Mouse (Mus musculus) stomach, embryonic 15.5 days (tissue): ENCODE results near the gene Oas2. TPM values are rescaled to one million over a fixed set of nuclear protein-coding genes. Genes with fewer than 3 reads are reported as not detected.
"Not testable (repeated sequence)": the region's sequence is repeated elsewhere in the genome, so short reads cannot be mapped to it uniquely, and the experiment has no call there.

Source experiments
- ATAC-seq: fragments of 200-750 bp; cut with Nextera tagmentation; 2 replicates; pipeline ENCODE4 v1.8.0; 2017; ENCODE audit warnings: low read depth, moderate number of reproducible peaks, moderate TSS enrichment; ENCODE audit not compliant: insufficient read depth, low FRiP score
- H3K27ac ChIP-seq: fragments of 300-500 bp; sonication (generic); 2 replicates; pipeline ENCODE4 v1.5.1; 2015; ENCODE audit warnings: mild to moderate bottlenecking, inconsistent platforms
- H3K27me3 ChIP-seq: fragments of 300-500 bp; sonication (generic); replicated peaks from 2 replicates; pipeline ENCODE4 v1.6.1; 2015; ENCODE audit warnings: inconsistent platforms
- H3K36me3 ChIP-seq: fragments of 300-500 bp; sonication (generic); 2 replicates; pipeline ENCODE4 v1.6.1; 2015; ENCODE audit warnings: inconsistent platforms
- H3K4me1 ChIP-seq: fragments of 300-500 bp; sonication (generic); 2 replicates; pipeline ENCODE4 v1.6.1; 2015; ENCODE audit warnings: inconsistent platforms
- H3K4me2 ChIP-seq: fragments of 300-500 bp; sonication (generic); 2 replicates; pipeline ENCODE4 v1.6.1; 2015; ENCODE audit warnings: mild to moderate bottlenecking, inconsistent platforms
- H3K4me3 ChIP-seq: fragments of 300-500 bp; sonication (generic); replicated peaks from 2 replicates; pipeline ENCODE4 v1.5.1; 2015; ENCODE audit warnings: inconsistent platforms
- H3K9ac ChIP-seq: fragments of 300-500 bp; sonication (generic); 2 replicates; pipeline ENCODE4 v1.6.1; 2015; ENCODE audit warnings: inconsistent platforms
- H3K9me3 ChIP-seq: fragments of 300-500 bp; sonication (generic); 2 replicates; pipeline ENCODE4 v1.6.1; 2016; ENCODE audit warnings: inconsistent platforms
- WGBS: fragments of 180-500 bp; shearing (Covaris S2); methylation state at CpG from one replicate; pipeline ENCODE4 v1.1.7; 2015; 5-methylcytosine and 5-hydroxymethylcytosine counted together
- polyA plus RNA-seq: library from polyadenylated mRNA; unstranded; fragments of >200 nt; fragmentation: Nextera tagmentation; extraction: Ambion mirVana; gene quantifications from 2 replicates; pipeline ENCODE4 v1.2.1, GENCODE M21; 2015

Oas2 gene
- 0.46 and 0.51 TPM in 2 replicates for polyA plus RNA-seq

- H3K27ac ChIP-seq: no peak within 1 kb of the TSS
- H3K4me1 ChIP-seq: no peaks in the 10 kb centered on the region
- no peaks in the 10 kb centered on the region for H3K27me3 ChIP-seq
- H3K36me3 ChIP-seq: no peaks in the 10 kb centered on the region
- H3K4me3 ChIP-seq: no peak within 1 kb of the TSS
- no peak for ATAC-seq
- H3K9me3 ChIP-seq: no peaks in the 10 kb centered on the region
- 49% methylated on average over 5 of the region's 5 CpGs for WGBS
- H3K9ac ChIP-seq: no peak within 1 kb of the TSS
- H3K4me2 ChIP-seq: no peak within 1 kb of the TSS
Measured at GRCm38 (mm10) chr5:120749688-120750087, at the start of gene Oas2. Oas2 (minus strand) TSS chr5:120749853.

GRCm38 (mm10) chr5:120798943-120799342 lies 49.3 kb upstream of the Oas2 start:
- not testable (repeated sequence) for H3K27ac ChIP-seq, H3K27me3 ChIP-seq, H3K4me1 ChIP-seq, H3K9ac ChIP-seq, H3K36me3 ChIP-seq, H3K4me3 ChIP-seq, ATAC-seq, H3K4me2 ChIP-seq, H3K9me3 ChIP-seq
- 70% methylated on average over 2 of the region's 2 CpGs for WGBS

GRCm38 (mm10) chr5:120798147-120798546 lies 48.5 kb upstream of the Oas2 start:
- H3K9ac ChIP-seq, H3K27me3 ChIP-seq, H3K27ac ChIP-seq, H3K4me1 ChIP-seq, H3K4me2 ChIP-seq, H3K36me3 ChIP-seq, H3K4me3 ChIP-seq, ATAC-seq, H3K9me3 ChIP-seq: not testable (repeated sequence)
- 77% methylated on average over 5 of the region's 5 CpGs for WGBS

GRCm38 (mm10) chr5:120795480-120796034 lies 45.9 kb upstream of the Oas2 start, which contains the start of gene Oas1e:
Oas1e (minus strand) TSS chr5:120795530.
- not testable (repeated sequence) for H3K4me1 ChIP-seq, H3K9ac ChIP-seq, H3K36me3 ChIP-seq, H3K4me3 ChIP-seq, ATAC-seq, H3K27ac ChIP-seq, H3K27me3 ChIP-seq, H3K4me2 ChIP-seq, H3K9me3 ChIP-seq
- WGBS: 54% methylated on average over 9 of the region's 9 CpGs

GRCm38 (mm10) chr5:120793043-120793442 lies 43.4 kb upstream of the Oas2 start:
- no peaks in the 10 kb centered on the region for H3K9me3 ChIP-seq
- H3K9ac ChIP-seq: no peak overlapping the region
- no peak overlapping the region for H3K4me2 ChIP-seq
- no peak overlapping the region for H3K4me3 ChIP-seq
- no peak overlapping the region for H3K27ac ChIP-seq
- ATAC-seq: no peak
- no peaks in the 10 kb centered on the region for H3K27me3 ChIP-seq
- no peaks in the 10 kb centered on the region for H3K4me1 ChIP-seq
- no peaks in the 10 kb centered on the region for H3K36me3 ChIP-seq
- 19% methylated on average over 2 of the region's 2 CpGs for WGBS

GRCm38 (mm10) chr5:120787042-120787441 lies 37.4 kb upstream of the Oas2 start:
- no peak for ATAC-seq
- no peaks in the 10 kb centered on the region for H3K9me3 ChIP-seq
- H3K9ac ChIP-seq: no peak overlapping the region
- WGBS: 63% methylated on average over 3 of the region's 3 CpGs
- no peak overlapping the region for H3K4me3 ChIP-seq
- no peaks in the 10 kb centered on the region for H3K27me3 ChIP-seq
- no peak overlapping the region for H3K27ac ChIP-seq
- no peaks in the 10 kb centered on the region for H3K36me3 ChIP-seq
- no peaks in the 10 kb centered on the region for H3K4me1 ChIP-seq
- no peak overlapping the region for H3K4me2 ChIP-seq

GRCm38 (mm10) chr5:120782446-120782845 lies 32.8 kb upstream of the Oas2 start:
- no peak overlapping the region for H3K4me2 ChIP-seq
- H3K27ac ChIP-seq: no peak overlapping the region
- H3K9ac ChIP-seq: no peak overlapping the region
- H3K36me3 ChIP-seq: no peaks in the 10 kb centered on the region
- ATAC-seq: no peak
- H3K4me1 ChIP-seq: no peaks in the 10 kb centered on the region
- WGBS: 63% methylated on average over 2 of the region's 2 CpGs
- H3K9me3 ChIP-seq: no peaks in the 10 kb centered on the region
- no peak overlapping the region for H3K4me3 ChIP-seq
- H3K27me3 ChIP-seq: no peaks in the 10 kb centered on the region

- no peaks in the 10 kb centered on the region for H3K9me3 ChIP-seq
- no peak overlapping the region for H3K4me3 ChIP-seq
- H3K27ac ChIP-seq: no peak overlapping the region
- WGBS: 100% methylated on average over 1 of the region's 1 CpGs
- H3K4me2 ChIP-seq: no peak overlapping the region
- no peaks in the 10 kb centered on the region for H3K36me3 ChIP-seq
- H3K4me1 ChIP-seq: no peaks in the 10 kb centered on the region
- no peaks in the 10 kb centered on the region for H3K27me3 ChIP-seq
- no peak overlapping the region for H3K9ac ChIP-seq
- no peak for ATAC-seq
Measured at GRCm38 (mm10) chr5:120781646-120782045, 32.0 kb upstream of the Oas2 start.

- H3K4me3 ChIP-seq: no peak overlapping the region
- H3K4me1 ChIP-seq: no peaks in the 10 kb centered on the region
- no peaks in the 10 kb centered on the region for H3K36me3 ChIP-seq
- ATAC-seq: no peak
- no peaks in the 10 kb centered on the region for H3K27me3 ChIP-seq
- no peak overlapping the region for H3K27ac ChIP-seq
- no peak overlapping the region for H3K4me2 ChIP-seq
- no peaks in the 10 kb centered on the region for H3K9me3 ChIP-seq
- H3K9ac ChIP-seq: no peak overlapping the region
- 21% methylated on average over 3 of the region's 3 CpGs for WGBS
Measured at GRCm38 (mm10) chr5:120779922-120780321, 30.3 kb upstream of the Oas2 start.

GRCm38 (mm10) chr5:120778941-120779340 lies 29.3 kb upstream of the Oas2 start:
- 72% methylated on average over 2 of the region's 2 CpGs for WGBS
- ATAC-seq: no peak
- no peaks in the 10 kb centered on the region for H3K9me3 ChIP-seq

GRCm38 (mm10) chr5:120777478-120777877 lies 27.8 kb upstream of the Oas2 start, which contains the start of gene Oas3:
Oas3 (minus strand) TSS chr5:120777661.
- Histone ChIP-seq H3K9ac (no peak within 1 kb of the TSS), H3K9me3 (no peaks in the 10 kb centered on the region), H3K4me2 (no peak within 1 kb of the TSS), H3K36me3 (no peaks in the 10 kb centered on the region), H3K4me3 (no peak within 1 kb of the TSS), H3K27me3 (no peaks in the 10 kb centered on the region), H3K4me1 (no peaks in the 10 kb centered on the region), H3K27ac (no peak within 1 kb of the TSS)
- WGBS: 64% methylated on average over 9 of the region's 9 CpGs
- no peak for ATAC-seq

More at GRCm38 (mm10) chr5:120778941-120779340, 29.3 kb upstream of the Oas2 start:
- H3K4me1 ChIP-seq: no peaks in the 10 kb centered on the region
- no peak overlapping the region for H3K4me2 ChIP-seq
- no peak overlapping the region for H3K4me3 ChIP-seq
- no peak overlapping the region for H3K9ac ChIP-seq
- H3K36me3 ChIP-seq: no peaks in the 10 kb centered on the region
- no peaks in the 10 kb centered on the region for H3K27me3 ChIP-seq
- H3K27ac ChIP-seq: no peak overlapping the region

- Histone ChIP-seq H3K9me3 (no peaks in the 10 kb centered on the region), H3K9ac (no peak overlapping the region), H3K27ac (no peak overlapping the region), H3K27me3 (no peaks in the 10 kb centered on the region), H3K4me1 (no peaks in the 10 kb centered on the region), H3K4me2 (no peak overlapping the region), H3K36me3 (no peaks in the 10 kb centered on the region), H3K4me3 (no peak overlapping the region)
- 70% methylated on average over 5 of the region's 5 CpGs for WGBS
- no peak for ATAC-seq
Measured at GRCm38 (mm10) chr5:120776801-120777200, 27.1 kb upstream of the Oas2 start.
